Mouse (Mus musculus) spleen, adult 2 months (tissue): ENCODE measurements at regions not wholly inside any gene's neighbourhood (a gene's known extent, or its start where the extent isn't known, plus 50 kb on each side); places are given as distances from the start of the nearest gene placed in this dataset.
"Not testable (repeated sequence)": the region's sequence is repeated elsewhere in the genome, so short reads cannot be mapped to it uniquely, and the experiment has no call there.

Source experiments
- CTCF ChIP-seq: fragments of 200-500 bp; IDR thresholded peaks from 2 replicates; pipeline ENCODE4 v1.5.1; 2011; ENCODE audit warnings: mild to moderate bottlenecking, inconsistent platforms; ENCODE audit not compliant: insufficient read depth, insufficient read length, insufficient replicate concordance; ENCODE audit errors: extremely low read depth
- POLR2A ChIP-seq: fragments of 200-500 bp; IDR thresholded peaks from 2 replicates; pipeline ENCODE4 v1.6.1; 2011; ENCODE audit warnings: low read depth, low read length, inconsistent platforms

DNA sequence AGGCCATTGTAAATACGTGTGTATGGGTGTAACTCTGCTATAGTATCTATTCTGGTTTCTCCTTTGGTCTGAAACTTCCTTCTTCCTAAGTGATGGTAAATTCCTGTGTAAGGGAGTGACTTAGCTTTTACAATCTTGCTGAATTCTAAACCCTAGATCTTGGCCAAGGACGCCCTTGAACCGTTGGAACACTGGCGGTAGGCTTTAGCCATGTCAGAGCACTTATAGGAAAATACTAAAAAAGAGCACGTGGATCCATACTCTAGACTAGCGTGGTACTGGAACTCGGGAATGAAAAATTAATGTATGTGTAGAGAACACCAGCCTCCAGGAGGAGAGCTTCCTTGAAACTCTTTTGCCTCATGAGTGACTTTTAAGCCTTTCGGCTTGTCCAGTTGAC is 789.2 kb downstream of the Diaph2 start:
- TF ChIP-seq CTCF, POLR2A: not testable (repeated sequence)
